Mouse (Mus musculus) embryonic fibroblast, embryonic 13.5 days (primary cell): ENCODE data around the gene Erbb2.

ENCODE experiments used
- CTCF ChIP-seq: IDR thresholded peaks from 2 replicates; pipeline ENCODE4 v1.5.1; 2011; ENCODE audit warnings: mild to moderate bottlenecking, control low read depth, low read length, moderate library complexity, borderline replicate concordance; ENCODE audit not compliant: insufficient read depth
- POLR2A ChIP-seq: IDR thresholded peaks from 2 replicates; pipeline ENCODE4 v1.6.1; 2011; ENCODE audit warnings: low read depth, mild to moderate bottlenecking, control low read depth, low read length, moderate library complexity

DNA sequence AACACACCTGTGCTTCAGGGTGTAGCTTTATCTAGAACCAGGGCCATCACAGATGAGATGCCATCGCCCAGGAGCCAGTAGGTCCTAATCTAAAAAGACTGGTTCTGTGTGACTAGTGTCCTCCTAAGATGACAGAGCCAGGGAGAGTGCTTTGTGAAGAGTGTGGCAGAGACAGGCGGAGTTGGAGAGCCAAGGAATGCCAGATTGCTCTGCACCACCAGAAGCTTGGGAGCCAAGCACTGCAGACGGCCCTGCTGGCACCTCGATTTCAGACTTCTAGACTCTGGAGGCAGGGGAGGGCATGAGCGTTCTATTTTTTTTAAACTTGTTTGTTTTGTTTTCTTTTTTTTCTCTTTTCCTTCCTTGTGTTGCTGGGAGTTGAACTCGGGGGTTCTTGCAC, 42.9 kb upstream of the Erbb2 start:
- no peak for TF ChIP-seq CTCF
- TF ChIP-seq POLR2A: no peak
